Mouse (Mus musculus): Measurements from ENCODE around the gene Bnipl. TPM values are rescaled to one million over a fixed set of nuclear protein-coding genes. Genes with fewer than 3 reads are reported as not detected.

The Bnipl gene
- polyA plus RNA-seq, 1 experiment from 2014 or later = 0.38 TPM

- Histone ChIP-seq H3K4me2 (replicated peaks) (no peak overlapping the region), H3K9me3 (no peaks in the 10 kb centered on the region), H3K4me3 (no peak overlapping the region), H3K27ac (replicated peaks) (no peak overlapping the region), H3K9ac (replicated peaks) (no peak overlapping the region), H3K27me3 (no peaks in the 10 kb centered on the region), H3K36me3 (peaks cover 26% of the 10 kb centered on the region), H3K4me1 (no peaks in the 10 kb centered on the region)
- 80% methylated on average over 5 of the region's 5 CpGs for WGBS
- ATAC-seq (ENCODE audit: low FRiP score, low read depth) = no peak
These were observed 632 bp downstream of the Bnipl start for GRCm38 (mm10) chr3:95250361-95250760.

DNA sequence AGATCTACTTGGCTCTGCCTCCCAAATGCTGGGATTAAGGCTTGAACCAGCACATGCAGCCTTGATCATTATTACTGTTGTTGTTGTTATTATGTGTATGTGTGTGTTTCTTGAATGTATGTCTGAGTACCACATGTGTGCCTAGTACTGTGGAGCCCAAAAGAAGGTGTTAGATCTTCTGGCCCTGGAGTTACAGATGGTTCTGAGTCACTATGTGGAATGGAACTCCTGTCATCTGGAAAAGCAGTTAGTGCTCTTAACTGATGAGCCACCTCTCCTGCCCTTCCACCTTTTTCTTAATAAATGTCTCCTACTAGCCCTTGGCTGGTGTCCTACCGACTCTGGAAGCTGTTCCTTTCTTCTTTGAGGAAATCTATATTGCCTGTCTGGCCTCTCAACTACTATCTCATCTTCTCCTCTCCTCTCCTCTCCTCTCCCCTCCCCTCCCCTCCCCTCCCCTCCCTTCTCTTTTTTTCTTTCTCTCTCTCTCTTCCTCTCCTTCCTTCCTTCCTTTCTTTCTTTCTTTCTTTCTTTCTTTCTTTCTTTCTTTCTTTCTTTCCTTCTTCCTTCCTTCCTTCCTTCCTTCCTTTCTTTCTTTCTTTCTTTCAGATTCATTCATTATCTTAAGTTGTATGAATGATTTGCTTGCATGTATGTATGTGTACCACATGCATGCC lies 3.2 kb downstream of the Bnipl start:
- 76% methylated on average over 1 of the region's 1 CpGs for WGBS
- Histone ChIP-seq H3K4me2 (replicated peaks) (no peak overlapping the region), H3K27ac (replicated peaks) (no peak overlapping the region), H3K4me1 (no peaks in the 10 kb centered on the region), H3K9ac (replicated peaks) (no peak overlapping the region), H3K36me3 (peaks cover 3% of the 10 kb centered on the region; the same call in 1 of the 2 replicates), H3K27me3 (no peaks in the 10 kb centered on the region), H3K4me3 (no peak overlapping the region), H3K9me3 (no peaks in the 10 kb centered on the region)
- no peak for ATAC-seq (ENCODE audit: low FRiP score, low read depth)

GRCm38 (mm10) chr3:95246465-95247231 lies 4.3 kb downstream of the Bnipl start:
- Histone ChIP-seq H3K27ac (replicated peaks) (no peak overlapping the region), H3K27me3 (no peaks in the 10 kb centered on the region), H3K4me1 (no peaks in the 10 kb centered on the region), H3K9me3 (no peaks in the 10 kb centered on the region), H3K4me3 (no peak overlapping the region), H3K4me2 (replicated peaks) (no peak overlapping the region), H3K36me3 (no peaks in the 10 kb centered on the region), H3K9ac (replicated peaks) (no peak overlapping the region)
- WGBS = 91% methylated on average over 5 of the region's 5 CpGs
- ATAC-seq (ENCODE audit: low FRiP score, low read depth) = no peak

- no peak for ATAC-seq (ENCODE audit: low FRiP score, low read depth)
- Histone ChIP-seq H3K9me3 (no peaks in the 10 kb centered on the region), H3K4me1 (no peaks in the 10 kb centered on the region), H3K4me2 (replicated peaks) (no peak overlapping the region), H3K27me3 (no peaks in the 10 kb centered on the region), H3K9ac (replicated peaks) (no peak overlapping the region), H3K4me3 (no peak overlapping the region), H3K27ac (replicated peaks) (no peak overlapping the region), H3K36me3 (peaks cover 9% of the 10 kb centered on the region)
- 91% methylated on average over 2 of the region's 2 CpGs for WGBS
These were observed 7.9 kb downstream of the Bnipl start for GRCm38 (mm10) chr3:95243086-95243485.

DNA sequence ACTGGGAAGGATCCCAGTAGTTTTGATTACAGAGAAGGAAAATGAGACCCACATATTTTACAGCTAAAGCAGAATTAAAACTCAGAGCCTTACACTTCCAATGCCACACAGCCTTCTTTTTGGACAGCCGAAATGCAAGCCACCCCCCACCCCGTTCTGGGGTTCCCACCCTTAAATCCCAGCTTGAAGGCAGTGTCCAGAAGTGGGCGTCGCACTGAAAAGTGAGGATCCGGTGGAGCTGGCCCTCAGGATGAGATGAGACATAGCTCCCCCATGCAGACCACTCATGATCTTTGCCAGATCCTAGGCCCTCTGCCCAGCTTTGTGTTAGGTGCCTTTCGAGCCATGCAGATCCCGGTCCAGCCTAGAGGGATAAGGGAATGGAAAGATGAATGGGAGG lies 9.5 kb downstream of the Bnipl start, which contains the start of gene Gm128:
TSS of gene Gm128 (minus strand) at position 101 of the 400 bp plus-strand sequence.
- Histone ChIP-seq H3K9ac (replicated peaks) (no peak within 1 kb of the TSS), H3K4me1 (no peaks in the 10 kb centered on the region), H3K27ac (replicated peaks) (no peak within 1 kb of the TSS), H3K36me3 (peaks cover 23% of the 10 kb centered on the region), H3K4me2 (replicated peaks) (no peak within 1 kb of the TSS; the same call in 1 of the 2 replicates), H3K27me3 (no peaks in the 10 kb centered on the region), H3K4me3 (no peak within 1 kb of the TSS), H3K9me3 (no peaks in the 10 kb centered on the region)
- ATAC-seq (ENCODE audit: low FRiP score, low read depth) = no peak
- WGBS = 73% methylated on average over 7 of the region's 7 CpGs

DNA sequence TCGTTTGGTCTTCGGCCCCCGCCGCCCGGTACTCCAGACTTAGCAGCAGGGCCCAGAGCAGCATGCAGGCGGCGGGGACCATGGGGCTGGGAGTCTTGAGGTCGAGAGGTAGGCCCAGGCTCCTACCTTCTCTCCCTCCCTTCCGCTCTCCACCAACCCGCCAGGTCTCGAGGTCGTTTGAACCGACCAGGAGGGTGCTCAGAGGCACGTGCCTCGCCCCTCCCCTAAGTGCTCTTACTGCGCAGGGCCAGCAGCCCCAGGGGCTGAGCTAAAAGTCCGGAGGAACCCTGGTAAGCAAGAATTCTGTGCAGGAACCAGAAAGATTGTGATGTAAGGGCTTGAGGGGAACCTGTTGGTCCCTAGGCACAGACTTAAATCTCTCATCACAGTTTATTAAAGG lies 10.1 kb downstream of the Bnipl start:
- no peak overlapping the region for H3K9ac ChIP-seq (replicated peaks)
- no peak overlapping the region for H3K4me3 ChIP-seq
- no peak overlapping the region; the same call in 1 of the 2 replicates for H3K4me2 ChIP-seq (replicated peaks)
- WGBS = 32% methylated on average over 17 of the region's 17 CpGs
- H3K9me3 ChIP-seq = no peaks in the 10 kb centered on the region
- no peak overlapping the region for H3K27ac ChIP-seq (replicated peaks)
- ATAC-seq (ENCODE audit: low FRiP score, low read depth) = no peak
- no peaks in the 10 kb centered on the region for H3K27me3 ChIP-seq
- H3K4me1 ChIP-seq = no peaks in the 10 kb centered on the region
- peaks cover 29% of the 10 kb centered on the region for H3K36me3 ChIP-seq

DNA sequence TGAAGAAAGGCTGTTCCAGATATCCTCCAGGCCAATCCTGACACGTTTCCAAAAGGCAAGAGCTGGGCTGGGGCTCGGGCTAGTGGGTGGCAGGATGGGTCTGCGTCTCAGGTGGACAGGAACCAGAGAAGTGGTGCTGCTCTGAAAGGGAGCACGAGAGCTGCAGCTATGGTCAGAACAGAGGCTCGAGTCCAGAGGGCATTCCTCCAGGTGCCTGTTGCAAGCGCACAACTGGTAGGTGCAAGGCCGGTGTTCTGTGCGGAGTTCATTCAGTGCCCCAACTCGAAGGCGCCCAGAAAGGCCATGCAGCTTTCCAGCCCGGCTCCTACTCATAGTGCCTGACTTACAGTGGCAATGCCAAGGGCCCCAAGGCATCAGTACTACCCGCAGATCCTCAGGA lies 11.0 kb downstream of the Bnipl start:
- Histone ChIP-seq H3K27ac (replicated peaks) (no peak overlapping the region), H3K9me3 (no peaks in the 10 kb centered on the region), H3K4me1 (no peaks in the 10 kb centered on the region), H3K27me3 (no peaks in the 10 kb centered on the region), H3K4me3 (no peak overlapping the region), H3K9ac (replicated peaks) (no peak overlapping the region), H3K4me2 (replicated peaks) (no peak overlapping the region), H3K36me3 (peaks cover 38% of the 10 kb centered on the region)
- ATAC-seq (ENCODE audit: low FRiP score, low read depth) = no peak
- WGBS = 87% methylated on average over 12 of the region's 12 CpGs

- Histone ChIP-seq H3K27ac (replicated peaks) (no peak overlapping the region), H3K4me3 (no peak overlapping the region), H3K27me3 (no peaks in the 10 kb centered on the region), H3K4me1 (no peaks in the 10 kb centered on the region), H3K9ac (replicated peaks) (no peak overlapping the region), H3K4me2 (replicated peaks) (no peak overlapping the region), H3K9me3 (no peaks in the 10 kb centered on the region), H3K36me3 (peaks cover 48% of the 10 kb centered on the region)
- ATAC-seq (ENCODE audit: low FRiP score, low read depth) = no peak
- 86% methylated on average over 6 of the region's 6 CpGs for WGBS
These were observed 12.0 kb downstream of the Bnipl start for GRCm38 (mm10) chr3:95239022-95239421.

DNA sequence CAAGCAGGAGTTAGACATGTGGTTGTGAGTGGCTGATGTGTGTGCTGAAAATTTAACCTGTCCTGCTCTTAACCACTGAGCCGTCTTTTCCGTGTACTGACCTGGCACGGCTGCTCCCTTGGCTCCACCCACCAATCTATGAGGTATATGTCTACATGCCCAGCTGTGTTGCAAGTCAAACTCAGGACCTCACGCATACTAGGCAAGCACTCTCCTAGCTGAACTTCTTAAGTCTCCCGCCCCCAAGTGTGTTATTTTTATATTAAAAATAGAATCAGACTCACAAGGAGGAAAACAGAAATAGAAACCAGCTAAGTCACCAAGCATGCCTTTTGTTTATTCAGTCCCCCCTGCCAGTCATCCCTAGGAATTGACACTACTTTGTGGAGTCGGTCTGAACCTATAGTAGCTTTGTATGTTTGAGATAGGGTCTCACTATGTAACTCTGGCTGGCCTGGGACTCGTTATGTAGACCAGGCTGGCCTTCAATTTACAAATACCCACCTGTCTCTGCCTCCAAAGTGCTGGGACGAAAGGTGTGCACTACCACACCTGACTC lies 13.4 kb downstream of the Bnipl start:
- Histone ChIP-seq H3K27me3 (no peaks in the 10 kb centered on the region), H3K36me3 (peaks cover 62% of the 10 kb centered on the region), H3K4me1 (no peaks in the 10 kb centered on the region), H3K9me3 (no peaks in the 10 kb centered on the region), H3K4me2 (replicated peaks) (no peak overlapping the region), H3K27ac (replicated peaks) (no peak overlapping the region), H3K9ac (replicated peaks) (no peak overlapping the region), H3K4me3 (no peak overlapping the region)
- ATAC-seq (ENCODE audit: low FRiP score, low read depth) = no peak
- 90% methylated on average over 8 of the region's 8 CpGs for WGBS

DNA sequence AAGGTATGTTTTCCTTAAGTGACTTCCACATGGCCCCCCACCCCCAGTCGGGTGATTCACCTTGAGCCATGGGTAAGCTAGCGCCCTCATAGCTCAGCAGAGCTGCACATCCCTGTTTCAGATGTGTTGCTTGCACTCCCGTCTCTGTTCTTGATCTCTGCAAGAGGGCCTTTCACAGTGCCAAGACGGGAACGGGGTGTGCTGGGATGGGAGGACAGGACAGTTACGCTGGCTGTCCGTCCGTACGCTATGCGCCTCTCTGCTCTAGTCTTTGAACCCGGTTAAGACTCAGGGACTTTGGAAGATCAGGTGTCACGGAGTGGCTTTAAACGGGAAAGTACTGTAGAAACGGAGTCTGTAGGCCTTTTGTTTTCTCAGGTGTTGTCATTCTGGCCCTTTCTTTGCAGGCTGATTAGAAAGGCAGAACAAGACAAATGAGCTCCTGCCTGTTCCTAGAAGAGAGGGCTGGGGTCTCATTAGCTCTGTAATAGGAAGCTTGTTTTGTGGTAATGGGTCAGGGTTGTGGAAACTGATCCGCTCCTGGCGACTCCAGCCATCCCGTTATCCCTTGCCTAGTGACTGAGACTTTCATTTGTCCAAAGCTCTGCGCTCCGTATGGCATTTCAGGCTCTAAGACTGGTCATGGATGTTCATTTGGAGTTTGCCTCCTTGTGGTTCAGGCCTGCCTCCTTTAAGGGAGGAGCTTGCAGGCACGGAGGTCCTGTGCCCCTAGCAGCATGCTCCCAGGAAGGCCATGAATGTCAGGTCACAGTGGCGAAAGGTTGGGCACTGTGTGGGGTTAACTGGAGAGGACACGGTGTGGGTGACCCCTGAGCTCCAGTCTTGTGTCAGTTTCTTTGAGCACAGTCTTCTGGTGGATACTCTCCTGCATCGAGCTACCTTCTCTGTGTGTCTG lies 15.3 kb downstream of the Bnipl start:
- ATAC-seq (ENCODE audit: low FRiP score, low read depth) = no peak
- H3K4me1 ChIP-seq = peaks cover 15% of the 10 kb centered on the region
- peaks cover 71% of the 10 kb centered on the region for H3K36me3 ChIP-seq
- H3K4me2 ChIP-seq (replicated peaks) = no peak overlapping the region
- H3K9me3 ChIP-seq = no peaks in the 10 kb centered on the region
- no peak overlapping the region for H3K9ac ChIP-seq (replicated peaks)
- no peak overlapping the region for H3K27ac ChIP-seq (replicated peaks)
- no peaks in the 10 kb centered on the region for H3K27me3 ChIP-seq
- H3K4me3 ChIP-seq = no peak overlapping the region
- 81% methylated on average over 23 of the region's 23 CpGs for WGBS

- Histone ChIP-seq H3K9ac (replicated peaks) (no peak overlapping the region), H3K4me3 (no peak overlapping the region), H3K4me2 (replicated peaks) (no peak overlapping the region), H3K9me3 (no peaks in the 10 kb centered on the region), H3K4me1 (peaks cover 27% of the 10 kb centered on the region), H3K36me3 (peaks cover 66% of the 10 kb centered on the region), H3K27me3 (no peaks in the 10 kb centered on the region), H3K27ac (replicated peaks) (no peak overlapping the region)
- no peak for ATAC-seq (ENCODE audit: low FRiP score, low read depth)
- 91% methylated on average over 16 of the region's 16 CpGs for WGBS
These were observed 17.6 kb downstream of the Bnipl start for GRCm38 (mm10) chr3:95233303-95233980.

Measured in midbrain, embryonic 12.5 days (tissue).